Mouse (Mus musculus) bone marrow, adult 2 months (tissue): ENCODE measurements around the gene Cadm4. TPM values are rescaled to one million over a fixed set of nuclear protein-coding genes. Genes with fewer than 3 reads are reported as not detected.
"Not testable (repeated sequence)": the region's sequence is repeated elsewhere in the genome, so short reads cannot be mapped to it uniquely, and the experiment has no call there.

Experiments
- H3K27ac ChIP-seq: fragments of 200-500 bp; 2 replicates; pipeline ENCODE4 v1.5.1; 2012; ENCODE audit warnings: low read depth, mild to moderate bottlenecking, control low read depth, inconsistent platforms, low read length; ENCODE audit not compliant: control insufficient read depth, poor library complexity, insufficient read depth
- H3K4me1 ChIP-seq: fragments of 200-500 bp; 2 replicates; pipeline ENCODE4 v1.6.1; 2011; ENCODE audit warnings: low read length; ENCODE audit not compliant: control insufficient read depth, insufficient read depth
- H3K4me3 ChIP-seq: fragments of 200-500 bp; replicated peaks from 2 replicates; pipeline ENCODE3; 2011; ENCODE audit warnings: mild to moderate bottlenecking, low read depth, low read length, control low read depth; ENCODE audit not compliant: control insufficient read depth
- CTCF ChIP-seq: fragments of 200-500 bp; IDR thresholded peaks from 2 replicates; pipeline ENCODE4 v1.5.1; 2011; ENCODE audit warnings: low read length, control low read depth; ENCODE audit not compliant: control insufficient read depth, insufficient read depth
- POLR2A ChIP-seq: fragments of 200-500 bp; IDR thresholded peaks from 2 replicates; pipeline ENCODE4 v1.6.1; 2011; ENCODE audit warnings: low read depth, mild to moderate bottlenecking, control low read depth, low read length, borderline replicate concordance; ENCODE audit not compliant: control insufficient read depth
- WGBS: fragments of 180-500 bp; shearing (Covaris S2); methylation state at CpG from one replicate; pipeline ENCODE4 v1.1.7; 2018; 5-methylcytosine and 5-hydroxymethylcytosine counted together
- polyA plus RNA-seq: library from polyadenylated mRNA; stranded (reverse); fragments of >200 nt; gene quantifications from 2 replicates; pipeline ENCODE4 v1.2.4, GENCODE M21; 2011; ENCODE audit warnings: low replicate concordance; ENCODE audit not compliant: missing spikeins, insufficient read depth, insufficient read length

Gene Cadm4
- polyA plus RNA-seq, 1 experiment: 1.4 TPM

DNA sequence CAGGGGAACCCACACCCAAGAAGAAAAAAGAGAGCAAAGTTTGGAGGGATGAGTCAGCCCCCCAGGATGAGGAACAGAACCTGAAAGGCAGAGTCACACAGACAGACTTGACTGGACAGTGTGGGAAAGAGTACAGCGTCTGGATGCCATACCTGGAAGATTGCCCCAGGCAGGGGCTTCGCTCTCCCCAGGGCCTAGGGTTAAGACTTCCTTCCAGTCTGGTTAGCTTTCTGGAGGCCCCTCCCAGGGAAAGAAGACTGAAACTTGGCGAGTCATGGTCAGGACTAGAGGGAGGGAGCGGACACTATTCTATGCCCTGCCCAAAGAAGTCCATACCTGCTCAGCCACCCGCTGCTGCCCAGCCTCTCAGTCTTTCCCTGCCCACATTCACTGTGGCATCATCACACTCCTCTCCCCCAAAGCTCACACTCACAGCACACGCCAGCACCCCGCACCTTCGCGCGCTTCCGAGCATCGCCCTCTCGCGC is 793 bp upstream of the Cadm4 start:
- no peak overlapping the region for H3K4me3 ChIP-seq
- TF ChIP-seq POLR2A: no peak
- no peak for TF ChIP-seq CTCF
- WGBS: 5% methylated on average over 14 of the region's 14 CpGs

DNA sequence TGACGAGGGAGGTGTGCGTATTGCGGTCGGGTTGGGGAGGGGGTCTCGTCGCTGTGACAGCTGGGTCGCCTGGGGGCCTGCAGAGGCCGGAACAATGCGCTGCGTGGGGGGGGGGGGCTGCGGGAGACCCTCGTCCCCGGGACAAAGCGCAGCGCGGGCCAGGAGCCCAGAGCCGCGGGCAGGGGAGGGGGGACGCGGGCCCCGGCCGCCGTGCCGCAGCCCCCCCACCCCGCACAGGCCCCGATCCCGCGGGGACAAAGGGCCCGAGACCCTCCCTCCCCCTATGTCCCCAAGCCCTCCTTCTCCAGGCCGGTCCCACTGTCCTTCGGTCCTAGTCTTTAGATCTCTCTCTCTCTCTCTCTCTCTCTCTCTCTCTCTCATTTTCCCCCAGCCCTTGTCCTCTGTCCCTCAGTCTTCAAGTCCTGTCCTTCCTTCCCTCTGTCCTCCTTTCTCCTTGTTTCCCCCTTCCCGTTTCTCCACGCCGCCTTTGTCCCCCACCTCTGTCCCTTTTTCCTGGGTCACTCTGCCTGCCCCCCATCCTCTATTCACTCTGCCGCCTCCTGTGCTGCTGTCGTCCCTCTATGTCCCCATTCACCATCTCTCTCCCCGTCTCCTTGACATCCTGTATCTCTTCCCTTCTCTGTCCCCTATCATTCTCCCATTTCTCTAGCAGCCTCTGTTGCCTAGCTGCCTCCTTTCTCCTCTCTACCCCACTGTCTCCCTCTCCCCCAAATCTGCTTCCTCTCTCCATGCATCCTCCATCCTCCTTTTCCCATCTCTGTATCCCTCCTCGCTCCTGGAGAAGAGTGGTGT is 591 bp downstream of the Cadm4 start:
- Histone ChIP-seq H3K4me1 (0 out of 2 replicates have a peak, but pooled peaks cover 2% of the 10 kb centered on the region), H3K4me3 (no peak overlapping the region), H3K27ac (no peak overlapping the region)
- TF ChIP-seq POLR2A (no peak), CTCF (no peak)
- 5% methylated on average over 33 of the region's 38 CpGs for WGBS

More for the DNA sequence above, 793 bp upstream of the Cadm4 start:
- H3K4me1 ChIP-seq: 0 out of 2 replicates have a peak, but pooled peaks cover 2% of the 10 kb centered on the region
- no peak overlapping the region for H3K27ac ChIP-seq

DNA sequence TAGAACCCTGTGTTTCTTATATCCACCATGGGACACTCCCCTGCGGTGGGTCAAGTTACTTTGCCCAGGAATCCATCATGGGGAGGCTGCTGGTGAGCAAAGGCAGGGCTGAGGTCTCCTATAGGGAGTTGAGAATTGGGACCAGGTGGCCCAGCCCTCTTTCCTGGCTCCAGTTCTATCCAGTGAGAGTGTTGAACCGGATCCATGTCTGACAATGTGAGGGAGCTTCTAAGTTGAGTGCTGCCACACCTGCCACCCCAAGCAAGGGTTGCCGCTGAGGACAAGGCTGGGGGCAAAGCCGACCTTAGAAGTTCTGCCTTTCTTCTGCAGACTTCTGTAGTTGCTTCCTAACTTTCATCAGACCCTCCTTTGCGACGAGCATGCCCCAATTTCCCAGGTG is 1.5 kb downstream of the Cadm4 start:
- WGBS: 42% methylated on average over 6 of the region's 6 CpGs
- not testable (repeated sequence) for H3K27ac ChIP-seq, H3K4me3 ChIP-seq, H3K4me1 ChIP-seq

DNA sequence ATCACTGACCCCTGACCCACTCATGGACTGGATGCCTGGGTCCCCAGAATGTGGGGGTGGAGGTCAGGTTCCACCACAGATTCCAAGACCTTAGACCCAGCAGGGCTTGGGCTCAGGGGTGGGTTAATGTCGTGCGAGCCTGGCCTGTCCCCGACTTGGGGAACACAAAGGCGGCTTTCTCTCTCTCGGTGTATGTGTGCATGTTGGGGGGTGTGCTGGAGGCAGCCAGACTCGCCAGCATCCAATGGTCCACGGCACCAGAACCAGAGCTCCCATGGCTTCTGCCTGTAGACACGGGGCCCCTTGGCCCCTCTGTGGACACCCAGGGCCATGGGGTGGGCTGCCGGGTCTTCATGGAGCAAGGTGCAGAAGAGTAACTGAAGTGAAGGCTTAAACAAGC is 3.7 kb downstream of the Cadm4 start:
- 78% methylated on average over 9 of the region's 9 CpGs for WGBS
- no peak overlapping the region for H3K27ac ChIP-seq
- no peak for TF ChIP-seq CTCF
- H3K4me1 ChIP-seq: 0 out of 2 replicates have a peak, but pooled peaks cover 2% of the 10 kb centered on the region
- H3K4me3 ChIP-seq: no peak overlapping the region

DNA sequence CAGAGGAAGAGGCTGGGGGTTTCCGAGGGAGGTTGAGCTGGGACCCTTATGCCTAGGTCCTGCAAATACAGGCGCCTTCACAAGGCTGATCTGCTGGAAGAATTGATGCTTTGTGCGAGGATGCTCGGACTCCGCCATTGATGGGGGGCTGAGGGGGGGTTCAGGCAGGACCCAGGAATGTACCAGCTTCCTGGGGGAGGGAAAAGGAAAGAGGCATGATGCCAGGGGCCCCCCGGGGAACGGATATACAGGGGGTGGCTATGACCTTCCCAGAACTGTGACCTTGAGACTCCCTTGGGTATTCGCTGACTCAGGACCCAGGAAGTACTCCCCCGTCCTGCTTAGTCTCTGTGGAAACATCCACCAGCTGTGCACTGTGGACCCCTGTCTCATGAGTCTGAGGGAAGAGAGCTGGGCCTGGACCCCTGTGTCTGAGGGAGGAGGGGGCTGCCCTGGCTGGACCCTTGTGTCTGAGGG is 4.9 kb downstream of the Cadm4 start:
- TF ChIP-seq POLR2A (no peak), CTCF (no peak)
- Histone ChIP-seq H3K27ac (no peak overlapping the region), H3K4me1 (no peaks in the 10 kb centered on the region), H3K4me3 (no peak overlapping the region)
- 62% methylated on average over 9 of the region's 9 CpGs for WGBS

DNA sequence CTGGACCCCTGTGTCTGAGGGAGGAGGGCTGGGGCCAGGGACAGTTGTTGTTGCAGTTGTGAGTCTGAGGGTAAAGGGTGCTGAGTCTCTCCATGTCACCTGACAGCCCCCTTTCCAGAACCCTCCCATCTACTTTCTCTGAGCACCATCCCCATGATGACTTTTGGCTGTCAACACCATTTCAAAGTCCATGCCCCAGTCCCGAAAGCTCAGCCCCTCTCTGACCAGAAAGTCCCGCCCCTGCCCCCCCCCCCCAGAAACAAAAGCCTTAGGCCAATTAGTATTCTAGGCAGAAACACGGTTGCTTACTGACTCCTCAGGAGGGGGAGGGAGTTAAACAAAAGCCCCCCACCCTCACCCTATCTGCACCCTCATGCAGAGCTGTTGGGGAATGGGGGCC is 5.6 kb downstream of the Cadm4 start:
- no peaks in the 10 kb centered on the region for H3K4me1 ChIP-seq
- no peak overlapping the region for H3K27ac ChIP-seq
- no peak for TF ChIP-seq CTCF
- no peak for TF ChIP-seq POLR2A
- 52% methylated on average over 3 of the region's 3 CpGs for WGBS
- no peak overlapping the region for H3K4me3 ChIP-seq

DNA sequence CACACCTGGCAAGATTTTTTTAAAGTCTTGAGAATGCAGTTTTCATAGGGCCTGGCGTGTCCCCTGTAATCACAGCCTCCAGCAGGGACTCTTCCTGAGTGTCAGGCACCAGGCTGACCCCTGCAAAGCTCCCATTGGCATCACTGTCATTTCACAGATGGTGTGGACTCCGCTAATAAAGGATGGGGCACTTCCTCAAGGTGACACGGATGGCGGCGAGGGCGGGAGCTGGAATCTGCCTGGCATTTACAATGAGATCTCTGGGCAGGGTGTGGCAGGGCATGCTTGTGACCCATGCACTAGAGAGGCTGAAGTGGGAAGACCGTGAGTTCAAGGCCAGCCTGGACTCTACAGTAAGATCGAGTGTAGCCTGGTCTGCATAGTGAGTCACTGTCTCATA is 6.5 kb downstream of the Cadm4 start:
- H3K27ac ChIP-seq: no peak overlapping the region
- TF ChIP-seq CTCF: no peak
- TF ChIP-seq POLR2A: no peak
- no peak overlapping the region for H3K4me3 ChIP-seq
- 86% methylated on average over 8 of the region's 8 CpGs for WGBS
- no peaks in the 10 kb centered on the region for H3K4me1 ChIP-seq

DNA sequence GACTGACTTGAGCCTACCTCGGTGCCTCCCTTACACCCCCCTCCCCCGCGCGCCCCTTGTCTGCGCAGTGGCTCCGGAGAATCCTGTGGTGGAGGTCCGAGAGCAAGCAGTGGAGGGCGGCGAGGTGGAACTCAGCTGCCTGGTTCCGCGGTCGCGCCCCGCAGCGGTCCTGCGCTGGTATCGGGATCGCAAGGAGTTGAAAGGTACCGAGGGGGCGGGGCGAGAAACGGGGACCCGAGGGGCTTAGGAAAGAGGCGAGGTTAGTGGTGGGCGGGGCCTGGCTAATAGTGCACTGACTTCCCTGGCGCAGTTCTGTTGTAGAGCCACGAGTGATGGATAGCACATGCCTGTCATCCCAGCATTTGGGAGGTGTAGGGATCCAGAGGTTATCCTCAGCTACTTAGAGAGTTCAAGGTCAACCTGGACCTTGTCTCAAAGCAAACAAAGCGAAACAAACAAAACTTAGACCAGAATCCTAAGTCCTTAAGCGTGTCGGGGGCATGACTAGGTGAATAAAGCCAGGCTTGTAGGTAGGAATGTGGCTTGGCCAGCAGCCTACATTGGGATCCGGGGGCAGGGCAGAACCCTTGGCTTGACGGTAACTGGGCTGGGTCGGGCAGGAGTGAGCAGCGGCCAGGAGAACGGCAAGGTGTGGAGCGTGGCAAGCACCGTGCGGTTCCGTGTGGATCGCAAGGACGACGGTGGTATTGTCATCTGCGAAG is 18.2 kb downstream of the Cadm4 start:
- no peak overlapping the region for H3K4me3 ChIP-seq
- no peaks in the 10 kb centered on the region for H3K4me1 ChIP-seq
- WGBS: 13% methylated on average over 43 of the region's 43 CpGs
- TF ChIP-seq POLR2A (no peak), CTCF (no peak)
- no peak overlapping the region for H3K27ac ChIP-seq
